Mouse (Mus musculus): ENCODE measurements around the gene Uvrag.
A peak's percentile ranks its signal among the peaks of the same experiment; 100 is the strongest.
"Not testable (repeated sequence)": the region's sequence is repeated elsewhere in the genome, so short reads cannot be mapped to it uniquely, and the experiment has no call there.

Gene Uvrag

GRCm38 (mm10) chr7:98984319-98984718 lies 156.6 kb downstream of the Uvrag start:
- DNase-seq (ENCODE audit: extremely low read depth, low read depth) = no peak

- no peak for DNase-seq (ENCODE audit: extremely low read depth, low read depth)
Measured at GRCm38 (mm10) chr7:98983058-98983457, 157.9 kb downstream of the Uvrag start.

- no peak for DNase-seq (ENCODE audit: extremely low read depth, low read depth)
Measured at GRCm38 (mm10) chr7:98981423-98981822, 159.5 kb downstream of the Uvrag start.

- DNase-seq (ENCODE audit: extremely low read depth, low read depth) = no peak
Measured at GRCm38 (mm10) chr7:98976839-98977457, 164.0 kb downstream of the Uvrag start.

GRCm38 (mm10) chr7:98974590-98974989 lies 166.4 kb downstream of the Uvrag start:
- no peak for DNase-seq (ENCODE audit: extremely low read depth, low read depth)

GRCm38 (mm10) chr7:98970721-98971120 lies 170.2 kb downstream of the Uvrag start:
- DNase-seq (ENCODE audit: extremely low read depth, low read depth) = no peak

GRCm38 (mm10) chr7:98968741-98969395 lies 172.1 kb downstream of the Uvrag start:
- no peak for DNase-seq (ENCODE audit: extremely low read depth, low read depth)

- DNase-seq (ENCODE audit: extremely low read depth, low read depth) = no peak
Measured at GRCm38 (mm10) chr7:98968082-98968674, 172.8 kb downstream of the Uvrag start.

GRCm38 (mm10) chr7:98967672-98968071 lies 173.3 kb downstream of the Uvrag start:
- no peak for DNase-seq (ENCODE audit: extremely low read depth, low read depth)

- DNase-seq (ENCODE audit: extremely low read depth, low read depth) = not testable (repeated sequence)
Measured at GRCm38 (mm10) chr7:98963581-98963980, 177.4 kb downstream of the Uvrag start.

- DNase-seq (ENCODE audit: extremely low read depth, low read depth) = peak; percentile 25
Measured at GRCm38 (mm10) chr7:98962547-98963311, 178.2 kb downstream of the Uvrag start.

- DNase-seq (ENCODE audit: extremely low read depth, low read depth) = no peak
Measured at GRCm38 (mm10) chr7:98962074-98962473, 178.9 kb downstream of the Uvrag start.

- no peak for DNase-seq (ENCODE audit: extremely low read depth, low read depth)
Measured at GRCm38 (mm10) chr7:98960274-98960673, 180.7 kb downstream of the Uvrag start.

GRCm38 (mm10) chr7:98959246-98959645 lies 181.7 kb downstream of the Uvrag start:
- no peak for DNase-seq (ENCODE audit: extremely low read depth, low read depth)

- no peak for DNase-seq (ENCODE audit: extremely low read depth, low read depth)
Measured at GRCm38 (mm10) chr7:98958172-98958571, 182.8 kb downstream of the Uvrag start.

- no peak for DNase-seq (ENCODE audit: extremely low read depth, low read depth)
Measured at GRCm38 (mm10) chr7:98957111-98957741, 183.7 kb downstream of the Uvrag start.

- no peak for DNase-seq (ENCODE audit: extremely low read depth, low read depth)
Measured at GRCm38 (mm10) chr7:98956609-98957008, 184.3 kb downstream of the Uvrag start.

- no peak for DNase-seq (ENCODE audit: extremely low read depth, low read depth)
Measured at GRCm38 (mm10) chr7:98953649-98954048, 187.3 kb downstream of the Uvrag start.

GRCm38 (mm10) chr7:98944986-98945385 lies 196.0 kb downstream of the Uvrag start:
- no peak for DNase-seq (ENCODE audit: extremely low read depth, low read depth)

GRCm38 (mm10) chr7:98943687-98944086 lies 197.3 kb downstream of the Uvrag start:
- no peak for DNase-seq (ENCODE audit: extremely low read depth, low read depth)

GRCm38 (mm10) chr7:98942746-98943145 lies 198.2 kb downstream of the Uvrag start:
- DNase-seq (ENCODE audit: extremely low read depth, low read depth) = no peak

GRCm38 (mm10) chr7:98939194-98939593 lies 201.7 kb downstream of the Uvrag start:
- no peak for DNase-seq (ENCODE audit: extremely low read depth, low read depth)
